Mouse (Mus musculus): ENCODE data around the gene Mcm3. TPM values are rescaled to one million over a fixed set of nuclear protein-coding genes. Genes with fewer than 3 reads are reported as not detected.

The Mcm3 gene
- 5.9 and 9.4 TPM in 2 replicates for polyA plus RNA-seq (2012; rRNA removed)

DNA sequence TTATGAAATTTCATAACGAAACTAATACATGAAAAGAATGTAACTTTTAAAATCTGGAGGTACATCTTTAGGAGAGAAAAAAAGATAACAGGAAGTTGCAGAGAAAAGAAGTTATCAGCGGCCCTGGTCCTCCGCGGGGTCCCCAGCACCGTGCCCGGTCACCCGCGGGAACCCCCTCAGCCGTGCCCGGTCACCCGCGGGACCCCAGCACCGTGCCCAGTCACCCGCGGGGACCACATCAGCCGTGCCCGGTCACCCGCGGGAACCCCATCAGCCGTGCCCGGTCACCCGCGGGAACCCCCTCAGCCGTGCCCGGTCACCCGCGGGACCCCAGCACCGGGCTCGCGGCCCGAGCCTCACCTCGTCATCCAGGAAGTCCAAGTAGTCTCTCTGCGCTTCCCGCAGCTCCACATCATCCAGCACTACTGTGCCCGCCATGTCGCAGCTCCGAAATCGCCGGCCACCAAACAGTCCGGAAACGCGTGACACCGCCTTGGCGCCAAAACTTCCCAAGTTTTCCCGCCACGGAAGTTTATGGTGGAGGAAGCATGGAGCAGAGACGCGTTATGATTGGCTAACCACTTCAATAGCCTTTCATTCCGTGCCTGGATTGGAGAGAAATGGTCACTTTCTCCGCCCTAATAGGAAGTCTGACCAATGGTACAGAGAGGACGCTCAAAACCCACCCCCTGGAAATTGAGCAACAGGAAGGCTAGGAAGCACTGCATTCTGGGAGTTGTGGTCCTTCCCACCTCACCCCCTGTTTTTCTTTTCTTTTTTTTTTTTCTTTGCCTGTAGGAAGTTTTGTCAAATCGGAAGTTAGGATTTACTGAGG, at the start of gene Mcm3:
Gene Mcm3, minus strand, starts transcription at position 542 of the 835 bp plus-strand sequence.
- DNase-seq (ENCODE audit: low read depth), result peak; percentile 95

DNA sequence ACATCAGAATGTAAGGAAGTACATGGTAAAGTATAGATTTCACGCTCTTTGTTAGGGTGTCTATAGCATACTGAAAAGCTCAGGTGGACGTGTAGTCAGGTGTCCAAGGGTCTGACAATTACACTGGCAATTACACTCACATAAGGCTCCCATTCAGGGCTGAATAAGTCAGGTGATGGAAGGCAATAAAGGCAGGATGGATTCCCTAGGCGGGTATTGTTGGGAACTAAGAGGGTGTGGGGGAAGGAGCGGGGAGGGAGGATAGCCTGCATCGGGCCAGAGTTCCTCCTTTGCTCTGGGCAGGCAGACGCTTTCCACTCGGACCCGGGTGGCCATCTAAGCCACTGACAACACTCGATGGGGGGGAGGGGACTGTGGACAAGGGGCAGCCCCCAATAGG, 47.9 kb upstream of the Mcm3 start:
- no peak for DNase-seq (ENCODE audit: low read depth)

DNA sequence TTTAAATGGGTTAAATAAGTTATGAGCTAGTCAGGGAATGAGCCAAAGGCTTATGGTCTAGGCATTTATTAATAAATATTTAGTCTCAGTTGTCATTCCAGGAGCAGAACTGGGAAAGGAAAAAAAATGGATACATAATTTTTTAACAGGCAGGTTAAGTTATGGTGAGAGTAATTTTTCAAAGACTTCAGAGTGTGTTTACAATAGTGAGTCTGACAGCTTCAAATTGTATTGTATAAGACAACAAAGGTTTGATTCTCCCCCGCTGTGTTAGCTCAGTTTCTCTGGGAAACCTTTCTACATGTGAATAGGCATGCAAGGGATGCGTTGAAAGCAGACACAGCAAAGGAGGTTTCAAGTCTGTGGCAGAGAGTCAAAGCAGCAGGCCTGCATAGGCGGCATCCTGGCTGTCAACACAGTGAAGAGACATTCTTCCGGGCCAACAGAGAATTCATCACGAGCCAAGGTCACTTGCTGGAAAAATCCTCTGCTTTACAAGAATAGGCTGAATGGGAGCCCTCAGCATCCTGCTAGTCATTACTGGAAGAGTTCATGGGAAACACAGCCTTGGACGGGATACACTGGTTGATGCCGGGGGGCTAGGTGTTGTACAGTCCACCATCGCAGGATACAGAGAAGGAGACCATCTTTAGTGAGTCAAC, 47.3 kb upstream of the Mcm3 start:
- DNase-seq (ENCODE audit: low read depth), result no peak

DNA sequence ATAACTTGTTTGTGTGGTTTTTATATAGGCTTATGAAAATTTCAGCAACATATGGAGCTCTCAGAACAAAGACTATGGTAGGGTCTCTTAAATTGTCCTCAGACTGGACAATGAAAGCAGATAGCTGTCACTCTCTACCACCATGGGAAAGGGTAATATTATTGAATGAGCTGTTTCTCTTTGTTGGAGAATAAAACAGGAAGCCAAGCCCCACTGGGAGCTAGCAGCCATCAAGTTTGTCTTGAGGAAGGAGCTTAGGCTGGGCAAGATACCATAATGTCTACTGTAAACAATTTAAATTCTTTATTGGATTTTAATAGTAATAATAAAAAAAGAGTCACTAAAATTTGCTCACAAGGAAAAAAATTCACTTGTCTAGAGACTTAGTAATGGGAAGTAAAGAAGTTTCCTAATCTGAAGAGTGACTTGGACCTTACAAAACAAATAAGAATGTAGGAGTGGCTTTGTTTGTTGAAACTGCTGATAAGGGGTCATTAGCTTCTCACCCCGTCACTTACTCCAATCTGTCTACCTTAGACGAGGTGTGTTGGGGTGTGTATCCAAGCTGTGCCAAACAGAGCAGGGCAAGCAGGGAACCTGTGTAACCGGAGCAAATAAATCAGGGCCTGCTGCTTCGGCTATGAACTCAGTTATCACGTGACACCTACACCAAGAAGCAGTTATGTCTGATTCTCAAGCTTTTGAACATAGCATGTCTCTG, 43.5 kb upstream of the Mcm3 start:
- DNase-seq (ENCODE audit: low read depth), result no peak

DNA sequence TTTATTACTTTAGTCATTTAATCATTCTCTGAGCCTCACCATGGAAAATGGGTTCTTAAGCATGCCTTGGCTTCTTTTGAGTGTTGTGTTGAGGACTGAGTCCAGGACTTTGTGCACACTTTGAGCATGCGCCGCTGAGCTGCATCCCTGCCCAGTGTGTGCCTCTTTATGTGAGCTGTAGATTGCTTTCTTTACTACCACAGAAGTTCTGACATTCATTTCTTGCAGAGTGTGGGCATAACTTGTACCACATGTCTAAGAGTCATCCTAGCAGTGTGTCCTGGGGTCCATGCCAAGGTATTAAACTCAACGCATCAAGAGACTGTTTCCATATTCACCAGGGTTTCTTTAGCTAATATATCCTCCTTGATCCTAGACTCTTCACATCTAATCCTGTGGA, 41.8 kb upstream of the Mcm3 start:
- no peak for DNase-seq (ENCODE audit: low read depth)

DNA sequence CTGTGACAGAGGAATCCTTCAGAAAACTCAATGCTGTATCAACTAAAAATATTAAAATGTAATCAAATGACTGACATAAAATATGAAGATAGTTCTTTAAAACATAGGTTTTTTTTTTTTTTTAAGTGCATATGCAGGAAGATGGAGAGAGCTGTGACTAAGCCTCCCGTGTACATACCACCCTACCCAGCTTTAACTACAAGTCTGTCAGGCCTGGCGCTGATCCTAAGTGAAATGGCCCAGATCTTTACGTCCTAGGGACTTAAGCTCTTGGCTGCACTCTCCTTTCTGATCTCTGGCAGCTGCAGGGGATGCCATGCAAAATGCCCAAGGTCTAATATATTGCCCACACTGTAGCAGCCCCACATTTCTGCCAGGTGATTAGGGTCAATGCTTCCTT, 40.7 kb upstream of the Mcm3 start:
- DNase-seq (ENCODE audit: low read depth), result no peak

DNA sequence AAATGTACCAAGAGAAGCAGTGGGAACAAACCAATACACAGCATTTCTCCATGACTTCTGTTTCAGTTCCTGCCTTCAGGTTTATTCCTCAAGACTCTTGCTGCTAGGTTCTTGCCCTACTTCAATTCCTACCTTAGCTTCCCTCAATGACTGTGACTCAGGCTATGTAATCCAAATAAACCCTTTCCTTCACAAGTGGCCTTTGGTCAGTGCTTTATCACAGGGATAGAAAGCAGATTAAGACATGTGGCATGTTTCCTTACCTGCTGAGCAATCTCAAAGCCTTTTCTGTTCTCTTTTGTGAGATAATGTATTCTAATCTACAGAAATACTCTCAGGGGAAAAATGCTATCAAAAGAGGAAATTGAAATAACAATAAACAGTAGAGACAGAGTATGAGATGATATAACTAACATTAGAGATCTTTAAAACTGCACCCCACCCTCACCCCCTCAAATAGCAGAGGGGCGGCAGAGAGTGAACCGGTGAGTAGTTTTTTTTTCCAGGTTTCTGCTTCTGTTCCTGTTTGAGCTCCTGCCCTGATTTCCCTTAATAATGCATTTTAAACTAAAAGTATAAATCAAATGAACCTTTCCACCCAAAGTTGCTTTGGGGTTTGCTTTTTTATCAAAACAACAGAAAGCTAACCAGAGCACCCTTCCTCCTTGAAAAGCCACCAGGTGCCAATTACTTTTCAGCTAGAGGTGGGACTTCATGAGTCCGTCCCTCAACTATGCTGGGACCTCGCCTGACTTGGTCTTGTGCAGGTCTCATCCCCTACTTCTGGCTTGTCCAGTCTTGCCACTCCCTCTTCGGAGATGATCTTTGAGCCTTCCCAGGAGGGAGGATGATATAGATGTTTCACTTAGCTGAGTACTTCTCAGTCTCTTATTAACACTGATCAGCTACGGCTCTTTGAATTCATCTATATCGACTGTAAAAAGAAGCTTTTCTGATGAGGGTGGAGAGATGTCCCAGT, 37.1 kb upstream of the Mcm3 start:
- DNase-seq (ENCODE audit: low read depth), result no peak

DNA sequence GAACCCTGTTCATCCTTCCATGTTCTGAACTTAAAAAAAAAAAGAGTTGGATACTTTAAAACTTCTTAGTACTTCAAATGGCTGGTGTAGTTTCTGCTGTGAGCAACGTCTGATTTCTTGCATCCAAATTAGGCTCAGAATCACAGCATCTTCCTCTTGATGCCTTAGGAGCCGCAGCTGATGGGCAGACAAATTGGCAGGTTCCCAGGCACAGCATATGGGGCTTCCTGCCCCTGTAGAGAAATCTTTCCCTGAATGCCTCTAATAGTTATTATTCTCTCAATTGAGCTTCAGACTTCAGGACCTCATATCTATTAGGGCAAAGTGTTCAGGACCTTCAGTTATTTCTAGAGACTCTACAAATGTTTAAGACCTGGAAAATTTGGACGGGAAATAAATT, 19.8 kb upstream of the Mcm3 start:
- no peak for DNase-seq (ENCODE audit: low read depth)

DNA sequence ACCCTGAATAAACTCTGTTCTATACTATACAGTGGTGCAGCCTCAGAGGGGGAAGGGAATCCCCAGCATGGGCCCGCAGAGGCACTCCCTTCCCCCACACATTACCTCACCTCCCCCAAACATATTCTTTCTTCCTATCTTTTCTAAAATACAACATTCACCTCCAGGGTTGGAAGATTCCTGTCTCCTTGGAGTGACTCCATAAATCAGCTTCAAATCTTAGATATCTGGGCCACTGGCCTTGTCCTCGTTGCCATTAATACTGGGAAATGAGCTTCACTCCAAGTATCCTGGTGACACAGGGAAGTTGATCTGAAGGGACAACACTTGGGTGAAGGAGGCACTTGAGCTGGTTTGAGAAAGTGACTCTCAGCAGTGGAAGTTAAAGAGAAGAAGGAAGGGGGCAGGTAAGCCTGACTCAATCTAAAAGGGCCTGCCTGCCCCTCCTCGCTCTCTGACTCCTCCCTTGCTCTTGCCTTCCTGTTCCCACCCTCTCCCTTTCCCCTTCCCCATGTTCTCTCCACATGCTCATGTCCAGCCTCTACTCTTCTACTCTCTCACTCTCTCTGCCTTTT, 16.5 kb upstream of the Mcm3 start:
- no peak for DNase-seq (ENCODE audit: low read depth)

DNA sequence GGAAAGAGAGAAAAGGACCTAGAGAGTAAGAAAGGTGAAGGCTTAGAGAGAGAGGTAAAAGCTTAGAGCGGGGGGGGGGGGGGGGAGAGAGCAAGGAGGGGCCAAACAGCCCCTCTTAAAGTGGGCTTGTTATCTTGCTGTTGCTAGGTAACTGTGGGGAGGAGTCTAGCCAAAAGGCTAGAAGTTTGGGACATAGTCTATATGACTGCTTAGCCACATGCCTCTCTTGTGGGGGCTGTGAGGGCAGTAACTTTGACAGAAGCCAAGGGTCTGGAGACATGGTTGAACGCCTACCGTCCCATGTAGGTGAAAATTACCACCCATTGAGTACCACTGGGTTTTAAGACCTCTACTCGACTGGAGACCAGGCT, 13.0 kb upstream of the Mcm3 start:
- no peak for DNase-seq (ENCODE audit: low read depth)

DNA sequence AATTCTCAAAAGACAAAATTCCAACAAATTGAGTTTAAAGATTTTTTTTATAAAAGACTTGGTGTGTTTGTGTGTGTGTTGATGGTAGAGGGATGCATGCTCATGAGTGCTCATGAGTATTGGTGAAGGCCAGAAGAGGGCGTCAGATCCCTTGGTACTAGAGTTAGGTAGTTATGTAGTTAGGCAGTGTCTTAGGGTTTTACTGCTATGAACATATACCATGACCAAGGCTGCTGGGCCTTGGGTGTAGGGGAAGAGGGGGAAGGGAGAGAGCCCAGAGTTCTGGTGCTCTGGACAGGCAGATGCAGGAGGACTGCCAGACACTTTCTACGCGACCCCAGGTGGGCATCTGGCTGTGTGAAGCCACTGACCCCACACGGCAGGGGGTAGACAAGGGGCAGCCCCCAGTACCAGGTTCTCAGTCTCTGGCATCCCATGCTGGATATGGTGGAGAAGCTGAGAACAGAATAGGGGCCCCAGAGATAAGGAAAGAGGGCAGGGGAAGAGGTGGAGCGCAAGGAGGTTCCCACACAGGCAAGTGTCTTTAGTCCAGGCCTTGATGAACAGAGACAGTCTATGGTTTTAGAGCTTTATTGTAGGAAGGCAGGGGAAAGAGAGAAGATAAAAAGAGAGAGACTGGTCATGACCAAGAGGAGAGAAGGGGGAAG, 12.5 kb upstream of the Mcm3 start:
- no peak for DNase-seq (ENCODE audit: low read depth)

DNA sequence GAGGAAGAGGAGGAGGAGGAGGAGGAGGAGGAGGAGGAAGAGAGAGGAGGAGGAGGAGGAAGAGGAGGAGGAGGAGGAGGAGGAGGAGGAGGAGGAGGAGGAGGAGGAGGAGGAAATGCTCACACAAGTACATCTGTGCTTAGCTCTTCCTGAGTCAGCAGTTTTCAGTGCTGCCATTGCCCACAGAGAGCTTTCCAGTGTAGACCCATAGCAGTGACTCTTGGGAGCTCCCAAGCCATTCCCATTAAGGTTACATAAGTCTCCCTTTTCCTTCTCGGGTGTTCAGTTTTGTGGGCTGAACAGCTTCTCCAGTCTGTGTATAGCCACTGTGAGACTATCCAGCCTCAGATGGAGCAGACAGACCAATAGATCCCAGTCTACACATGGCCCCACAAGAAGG, 10.4 kb upstream of the Mcm3 start:
- no peak for DNase-seq (ENCODE audit: low read depth)

DNA sequence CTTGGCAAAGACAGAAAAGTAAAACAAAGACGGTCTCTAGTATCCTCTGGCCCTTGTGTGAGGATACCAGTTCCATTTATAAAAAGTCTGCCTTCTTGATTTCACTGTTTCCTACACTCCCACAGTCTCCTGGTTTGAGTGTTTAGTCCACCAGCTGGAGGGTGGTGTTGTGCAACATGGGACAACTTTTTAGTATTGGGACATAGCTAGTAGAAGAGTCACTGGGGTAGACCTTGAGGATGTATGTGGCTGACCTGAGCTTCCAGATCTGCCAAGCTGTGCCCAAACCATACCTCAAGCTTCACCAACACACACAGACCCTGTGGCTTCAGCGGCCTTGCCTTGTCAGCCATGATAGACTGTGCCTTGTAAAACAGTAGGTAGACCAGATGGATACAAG, 7.9 kb upstream of the Mcm3 start:
- no peak for DNase-seq (ENCODE audit: low read depth)

DNA sequence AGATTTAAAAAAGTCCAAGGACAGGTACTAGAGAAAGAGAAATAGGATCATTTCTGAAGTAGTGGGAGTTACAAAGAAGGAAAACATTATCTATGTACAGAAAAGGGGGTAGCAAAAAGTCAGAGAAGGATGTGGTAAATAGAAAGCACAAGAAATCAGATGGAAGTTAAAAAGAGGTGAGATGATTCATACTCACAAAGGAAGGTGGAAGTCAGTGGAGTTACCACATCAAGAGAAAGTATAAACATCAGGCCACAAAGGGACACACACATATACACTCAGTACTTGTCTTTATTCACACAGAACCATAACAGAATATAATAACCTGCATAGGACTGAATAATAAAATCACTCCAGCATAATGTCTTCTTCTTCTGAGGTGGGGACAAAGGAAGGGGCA, 4.9 kb upstream of the Mcm3 start:
- DNase-seq (ENCODE audit: low read depth), result no peak

DNA sequence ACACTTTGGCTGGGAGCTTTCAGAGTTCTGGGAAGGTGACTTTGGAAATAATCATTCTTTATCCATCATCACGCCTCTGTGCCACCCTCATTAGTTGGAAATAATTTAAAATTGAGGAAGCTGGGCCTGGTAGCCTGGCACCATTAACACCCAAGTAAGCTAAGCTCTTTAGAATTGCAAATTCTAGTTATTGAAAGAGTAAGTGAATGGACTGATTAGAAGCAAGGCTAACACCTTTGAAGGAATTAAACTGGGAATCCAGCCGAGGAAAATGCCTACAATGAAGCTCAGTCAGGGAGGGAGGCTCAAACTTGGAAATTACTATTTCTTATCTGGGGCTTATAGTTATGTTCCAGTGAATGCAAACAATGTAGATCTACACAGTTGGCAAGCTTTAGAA, 3.8 kb upstream of the Mcm3 start:
- DNase-seq (ENCODE audit: low read depth), result no peak

DNA sequence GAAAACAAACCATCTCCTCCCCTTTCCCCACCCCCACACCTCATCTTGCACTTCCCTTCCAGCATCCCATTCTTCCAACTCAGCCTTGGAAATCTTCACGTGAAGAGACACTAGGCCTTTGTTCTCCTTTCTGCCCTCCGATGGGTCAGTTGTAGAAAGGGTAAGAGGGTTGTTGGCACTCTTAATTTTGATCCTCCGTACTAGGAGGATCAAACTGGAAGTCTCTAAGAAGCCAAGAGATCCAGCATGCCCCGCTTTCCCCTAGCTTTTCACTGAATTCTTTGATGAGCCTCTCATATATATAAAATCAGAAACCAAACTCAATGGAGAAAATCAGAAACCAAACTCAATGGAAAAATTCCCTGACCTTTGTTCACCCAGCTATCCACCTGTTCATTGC, 3.4 kb upstream of the Mcm3 start:
- DNase-seq (ENCODE audit: low read depth), result no peak

DNA sequence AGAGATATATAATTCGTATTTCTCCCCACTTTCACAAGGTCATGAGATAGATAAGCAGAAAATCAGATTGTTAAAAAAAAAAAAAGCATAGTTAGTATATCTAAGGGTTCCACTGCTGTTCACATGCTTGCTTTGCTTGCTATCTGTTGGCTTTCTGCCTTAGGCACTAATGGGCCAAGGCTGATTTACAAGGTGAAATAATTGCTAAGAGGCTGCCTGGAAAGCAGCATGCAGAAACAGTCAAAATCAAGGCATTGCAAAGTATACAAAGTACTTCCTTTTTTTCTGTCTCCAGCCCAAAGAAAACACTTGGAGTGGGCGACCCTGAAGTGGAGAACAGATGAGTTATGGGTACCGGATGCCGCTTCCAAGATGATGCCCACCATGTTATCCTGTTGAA, 847 bp upstream of the Mcm3 start:
- no peak for DNase-seq (ENCODE audit: low read depth)

DNA sequence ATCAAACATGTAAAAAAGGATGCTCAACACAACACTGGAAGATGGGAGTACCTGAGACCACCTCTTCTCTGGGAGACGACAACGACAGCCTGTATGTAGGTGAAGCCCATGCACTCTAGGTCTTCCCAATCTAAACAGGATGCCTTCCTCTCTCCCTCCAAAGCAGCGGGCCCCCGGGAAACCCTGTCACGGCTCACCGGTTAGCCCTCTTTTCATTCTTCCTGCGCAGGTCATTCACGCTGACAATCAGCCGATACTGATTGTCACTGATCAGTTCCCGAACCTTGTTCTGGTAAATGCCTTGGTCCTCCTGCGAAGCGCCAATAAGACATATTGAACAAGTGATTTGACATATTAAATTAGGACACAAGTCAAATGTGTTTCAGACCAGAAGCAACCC, 2.5 kb downstream of the Mcm3 start:
- DNase-seq (ENCODE audit: low read depth), result no peak

DNA sequence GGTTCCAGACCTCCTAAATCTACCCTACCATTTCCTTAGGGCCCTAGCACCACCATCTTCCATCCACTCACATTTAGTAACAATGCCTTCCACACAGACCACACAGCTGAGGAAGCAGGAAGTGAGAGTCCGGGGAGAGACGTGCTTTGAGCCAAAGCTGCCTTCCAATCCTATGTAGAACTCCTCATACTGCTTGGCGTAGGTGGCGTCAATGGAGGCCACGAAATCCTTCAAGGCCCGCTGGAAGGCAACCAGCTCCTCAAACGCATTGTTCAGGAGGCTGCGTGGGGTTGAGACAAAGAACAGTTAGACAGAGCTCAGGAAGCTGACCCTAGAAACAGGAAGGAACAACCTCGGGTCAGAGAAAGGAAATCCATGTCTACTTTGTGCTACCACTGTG, 2.9 kb downstream of the Mcm3 start:
- DNase-seq (ENCODE audit: low read depth), result no peak

DNA sequence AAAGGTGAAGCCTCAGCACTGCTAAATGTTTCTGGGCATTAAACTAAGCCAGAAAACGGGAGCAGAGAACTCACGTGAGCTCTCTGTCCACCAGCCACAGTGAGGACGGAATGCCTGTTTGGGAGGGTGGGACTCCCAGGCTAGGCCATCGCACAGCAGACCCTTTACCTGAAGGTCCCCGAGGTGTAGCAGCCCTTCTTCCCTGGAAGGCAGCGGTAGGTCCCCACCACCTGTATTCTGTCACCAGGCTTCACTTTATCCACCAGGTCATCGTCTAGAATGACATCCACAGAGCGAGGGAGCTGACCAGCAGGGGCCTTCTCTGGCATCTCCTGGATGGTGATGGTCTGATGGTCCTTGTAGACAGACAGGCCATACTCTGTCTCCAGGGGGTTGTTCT, 5.6 kb downstream of the Mcm3 start:
- DNase-seq (ENCODE audit: low read depth), result no peak

DNA sequence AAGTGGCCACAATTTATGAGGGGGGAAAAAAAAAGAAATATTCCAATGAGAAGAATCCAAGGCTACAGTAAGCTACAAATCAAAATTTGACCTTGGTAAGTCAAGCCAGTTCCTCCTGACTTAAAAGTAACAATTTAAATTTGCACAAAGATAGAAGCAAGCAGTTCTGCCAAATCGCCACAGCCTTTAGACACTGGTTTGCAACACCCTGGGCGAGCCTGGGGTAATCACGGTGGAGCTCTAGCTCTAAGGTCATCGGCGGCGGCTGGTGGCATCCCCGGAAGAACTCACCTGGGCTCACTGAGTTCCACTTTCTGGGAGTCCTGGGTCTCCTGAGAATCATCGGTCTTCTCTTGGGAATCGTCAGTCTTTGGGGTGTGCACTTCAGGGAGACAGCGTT, 15.6 kb downstream of the Mcm3 start:
- no peak for DNase-seq (ENCODE audit: low read depth)
